Mouse (Mus musculus): ENCODE data around the gene Bcl2l13.

- TF ChIP-seq HCFC1 (IDR thresholded peaks at IDR 0.05; ENCODE audit: borderline replicate concordance, insufficient read depth, low read length) (no peak), CHD2 (IDR thresholded peaks at IDR 0.05; ENCODE audit: low read depth, low read length) (no peak), ZNF384 (IDR thresholded peaks at IDR 0.05; ENCODE audit: low read depth, low read length) (no peak)
Observed at GRCm38 (mm10) chr6:120930450-120931306, 94.7 kb downstream of the Bcl2l13 start.
